Mouse (Mus musculus) brain, adult 2 months (tissue): ENCODE results near the gene Wdr17.
A peak's percentile ranks its signal among the peaks of the same experiment; 100 is the strongest.
"Not testable (repeated sequence)": the region's sequence is repeated elsewhere in the genome, so short reads cannot be mapped to it uniquely, and the experiment has no call there.

ENCODE experiments used
- DNase-seq: peaks from one replicate; pipeline ENCODE4 v3.0.0; 2011; ENCODE audit warnings: low read depth, low spot score

The Wdr17 gene

GRCm38 (mm10) chr8:54792699-54793061 is 94.3 kb downstream of the Wdr17 start:
- DNase-seq, result no peak

- no peak for DNase-seq
Observed at GRCm38 (mm10) chr8:54791858-54792698, 94.9 kb downstream of the Wdr17 start.

GRCm38 (mm10) chr8:54780134-54780942 is 106.6 kb downstream of the Wdr17 start:
- peak; percentile 31 for DNase-seq

- peak; percentile 6 for DNase-seq
Observed at GRCm38 (mm10) chr8:54779317-54780133, 107.5 kb downstream of the Wdr17 start.

- no peak for DNase-seq
Observed at GRCm38 (mm10) chr8:54777012-54777411, 110.0 kb downstream of the Wdr17 start.

GRCm38 (mm10) chr8:54776241-54776640 is 110.7 kb downstream of the Wdr17 start:
- no peak for DNase-seq

GRCm38 (mm10) chr8:54757646-54758045 is 129.3 kb downstream of the Wdr17 start:
- DNase-seq, result no peak

- DNase-seq, result peak; percentile 84
Observed at GRCm38 (mm10) chr8:54736660-54737312, 150.2 kb downstream of the Wdr17 start.

GRCm38 (mm10) chr8:54724668-54725035 is 162.3 kb downstream of the Wdr17 start:
- DNase-seq, result no peak

GRCm38 (mm10) chr8:54723976-54724667 is 162.9 kb downstream of the Wdr17 start:
- peak; percentile 99 for DNase-seq

- peak; percentile 44 for DNase-seq
Observed at GRCm38 (mm10) chr8:54718515-54718914, 168.5 kb downstream of the Wdr17 start.

GRCm38 (mm10) chr8:54705743-54706142 is 181.2 kb downstream of the Wdr17 start:
- peak; percentile 57 for DNase-seq

GRCm38 (mm10) chr8:54671806-54672205 is 215.2 kb downstream of the Wdr17 start:
- DNase-seq, result no peak

- peak; percentile 84 for DNase-seq
Observed at GRCm38 (mm10) chr8:54667756-54668155, 219.2 kb downstream of the Wdr17 start.

- peak; percentile 82 for DNase-seq
Observed at GRCm38 (mm10) chr8:54660675-54661074, 226.3 kb downstream of the Wdr17 start.

- DNase-seq, result peak; percentile 9
Observed at GRCm38 (mm10) chr8:54659703-54660102, 227.3 kb downstream of the Wdr17 start.

GRCm38 (mm10) chr8:54638634-54639033 is 248.3 kb downstream of the Wdr17 start:
- peak; percentile 59 for DNase-seq

GRCm38 (mm10) chr8:54616710-54617109 is 270.3 kb downstream of the Wdr17 start:
- DNase-seq, result not testable (repeated sequence)

- no peak for DNase-seq
Observed at GRCm38 (mm10) chr8:54610238-54610637, 276.7 kb downstream of the Wdr17 start.

- DNase-seq, result peak; percentile 36
Observed at GRCm38 (mm10) chr8:54609336-54609735, 277.6 kb downstream of the Wdr17 start.

- no peak for DNase-seq
Observed at GRCm38 (mm10) chr8:54603440-54603839, 283.5 kb downstream of the Wdr17 start.
